Mouse (Mus musculus) MEL-GATA-1-ER (cell line): ENCODE data around the gene Crybb1.
A peak's percentile ranks its signal among the peaks of the same experiment; 100 is the strongest.

Source experiments
- DNase-seq: peaks from one replicate; pipeline ENCODE4 v3.0.0-alpha.2; 2012; ENCODE audit warnings: low read depth; ENCODE audit errors: extremely low read depth

The Crybb1 gene

DNA sequence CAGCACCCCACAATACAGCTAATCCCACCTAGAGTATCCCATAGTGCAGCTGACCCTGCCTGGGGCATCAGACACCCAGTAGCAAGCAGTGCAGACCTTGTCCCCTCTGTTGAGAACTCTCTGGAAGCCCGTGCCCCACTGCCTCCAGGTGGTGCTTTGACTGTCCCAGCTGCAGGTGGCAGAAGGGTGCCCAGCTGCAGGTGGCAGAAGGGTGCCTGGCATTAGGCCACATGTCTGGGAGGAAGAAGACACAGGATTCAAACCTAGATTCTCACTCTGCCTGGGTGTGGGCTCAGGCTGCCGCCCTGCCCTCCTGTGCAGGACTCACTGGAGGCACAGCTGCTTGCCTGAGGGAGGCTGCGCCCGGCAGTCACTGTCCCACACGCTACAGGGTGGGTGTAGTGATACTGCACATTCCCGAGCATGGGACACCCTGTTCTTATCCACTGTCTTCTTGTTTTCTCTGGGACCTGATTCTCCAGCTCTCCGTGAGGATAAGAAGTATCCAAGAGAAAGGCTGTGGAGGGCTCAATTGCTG lies 30.0 kb downstream of the Crybb1 start:
- no peak for DNase-seq

DNA sequence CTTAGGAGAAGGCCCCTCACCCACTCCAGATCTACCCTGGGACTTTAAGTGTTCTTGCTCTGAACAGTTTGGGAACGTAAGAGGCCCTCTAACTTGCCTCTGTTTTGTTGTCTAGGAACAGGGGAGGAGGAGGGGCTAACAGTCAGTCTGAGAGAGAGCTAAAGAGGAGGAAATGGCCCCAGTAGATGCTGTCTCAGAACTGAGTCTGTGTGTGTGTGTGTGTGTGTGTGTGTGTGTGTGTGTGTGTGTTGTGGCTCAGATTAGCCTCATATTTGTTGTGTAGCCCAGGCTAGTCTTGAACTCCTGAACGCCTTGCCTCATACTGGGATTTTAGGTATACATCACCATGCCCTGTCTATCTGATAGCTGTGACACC lies 31.0 kb downstream of the Crybb1 start:
- peak; percentile 49 for DNase-seq

DNA sequence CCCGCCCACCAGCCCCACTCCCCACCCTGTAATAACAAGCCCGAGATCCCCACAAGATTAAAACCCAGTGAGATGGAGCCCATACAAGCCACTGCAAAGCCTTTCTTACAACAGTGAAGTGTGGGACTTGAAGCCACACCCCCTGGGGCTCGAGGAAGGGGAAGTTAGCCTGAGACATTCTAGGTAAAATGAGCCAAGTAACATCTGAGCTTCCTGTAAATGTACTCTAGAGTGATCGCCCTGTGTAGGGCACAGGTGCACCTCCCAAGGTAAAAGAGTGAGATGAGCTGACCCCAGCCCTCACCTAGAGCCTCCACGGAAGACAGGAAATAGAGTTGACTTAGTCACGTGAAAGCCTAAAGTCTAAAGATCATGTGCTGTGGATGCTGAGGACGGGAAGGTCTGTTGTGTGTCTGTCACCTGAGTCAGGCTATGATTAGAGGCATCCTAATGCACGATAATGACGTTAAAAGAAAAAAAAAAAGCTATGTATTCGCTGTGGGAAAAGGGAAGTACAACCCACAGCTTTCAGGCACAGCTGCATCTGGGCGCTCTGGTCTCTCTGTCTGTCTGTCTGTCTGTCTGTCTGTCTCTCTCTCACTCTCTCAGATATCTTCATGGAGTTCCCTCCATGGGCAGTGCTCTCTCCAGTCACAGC lies 31.5 kb downstream of the Crybb1 start:
- DNase-seq = peak; percentile 89

DNA sequence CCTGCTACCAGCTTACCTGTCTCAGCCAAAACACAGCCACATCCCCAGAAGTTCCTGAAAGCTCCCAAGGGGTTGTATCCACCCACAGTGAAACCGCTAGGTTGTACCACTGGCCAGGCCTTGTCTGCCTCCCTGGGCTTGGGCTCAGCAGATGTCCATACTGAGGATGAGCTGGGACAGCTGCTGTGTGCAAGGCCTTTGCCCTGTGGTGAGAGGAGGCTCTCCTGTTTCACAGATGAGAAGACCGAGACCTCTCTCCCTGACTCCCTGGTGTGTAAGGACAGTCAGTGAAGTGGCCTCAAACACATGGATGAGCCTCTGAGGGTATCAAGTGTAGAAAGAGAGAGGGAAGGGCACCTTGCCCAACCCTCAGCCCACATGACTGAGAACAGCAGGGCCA lies 32.0 kb downstream of the Crybb1 start:
- no peak for DNase-seq

DNA sequence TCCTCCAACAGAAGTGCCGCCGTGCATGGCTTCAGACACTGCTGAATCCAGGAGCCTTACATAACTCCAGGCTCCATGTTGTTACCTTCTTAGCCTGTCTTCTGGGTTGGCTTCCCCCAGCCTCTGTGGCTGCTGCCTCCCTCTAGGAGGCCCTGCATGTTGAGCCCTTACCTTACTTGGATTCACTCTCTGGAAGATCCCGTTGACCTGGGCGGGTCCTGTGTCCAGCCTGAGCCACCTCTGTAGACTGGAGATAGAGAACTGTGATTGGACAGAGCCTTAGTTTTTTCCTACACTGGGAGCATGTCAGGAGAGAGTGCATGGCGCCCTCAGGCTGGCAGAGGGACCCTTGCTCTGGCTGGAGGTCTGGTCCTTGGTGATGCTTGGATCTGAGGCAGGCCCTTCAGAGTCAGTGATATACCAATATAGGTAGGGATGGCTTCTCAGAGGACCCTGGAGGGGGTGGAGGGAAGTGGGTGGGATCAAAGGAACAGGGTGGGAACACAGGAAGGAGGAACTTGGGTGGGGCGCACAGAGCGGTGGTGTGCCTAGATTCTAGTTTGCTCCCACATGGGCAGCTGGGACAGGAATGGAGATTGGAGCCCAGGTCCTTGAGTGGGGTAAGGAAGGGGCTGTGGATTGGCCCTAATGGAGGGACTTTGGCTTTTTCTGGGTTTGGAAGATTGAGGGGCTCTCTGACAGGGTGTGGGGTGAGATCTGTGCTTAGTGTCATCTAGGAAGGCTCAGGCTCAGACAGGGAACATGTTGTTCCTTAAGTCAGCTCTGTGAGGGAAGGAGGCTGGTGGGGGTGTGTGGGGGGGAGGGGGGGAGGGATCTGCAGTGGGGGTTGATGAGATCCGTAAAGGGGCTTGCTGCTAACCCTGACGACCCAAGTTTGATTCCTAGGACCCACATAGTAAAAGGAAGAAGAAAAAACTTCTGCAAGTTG lies 32.9 kb downstream of the Crybb1 start:
- no peak for DNase-seq

DNA sequence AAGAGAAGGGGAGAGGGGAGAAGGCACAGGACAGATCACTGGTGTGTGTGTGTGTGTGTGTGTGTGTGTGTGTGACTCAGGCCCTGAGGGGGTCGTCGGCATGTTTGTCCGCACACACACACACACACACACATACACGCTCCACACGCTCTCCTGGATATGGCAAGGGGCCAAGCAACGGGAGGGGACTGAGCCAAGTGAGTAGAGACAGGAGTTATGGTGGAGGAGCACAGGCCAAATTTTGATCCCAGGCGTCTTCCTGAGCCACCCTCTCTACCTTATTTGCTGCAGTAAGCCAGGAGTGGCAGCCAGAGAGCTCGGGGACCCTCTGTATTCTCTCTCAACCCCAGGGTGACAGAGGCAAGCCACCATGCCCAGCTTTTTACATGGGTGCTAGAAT lies 33.6 kb downstream of the Crybb1 start:
- no peak for DNase-seq

DNA sequence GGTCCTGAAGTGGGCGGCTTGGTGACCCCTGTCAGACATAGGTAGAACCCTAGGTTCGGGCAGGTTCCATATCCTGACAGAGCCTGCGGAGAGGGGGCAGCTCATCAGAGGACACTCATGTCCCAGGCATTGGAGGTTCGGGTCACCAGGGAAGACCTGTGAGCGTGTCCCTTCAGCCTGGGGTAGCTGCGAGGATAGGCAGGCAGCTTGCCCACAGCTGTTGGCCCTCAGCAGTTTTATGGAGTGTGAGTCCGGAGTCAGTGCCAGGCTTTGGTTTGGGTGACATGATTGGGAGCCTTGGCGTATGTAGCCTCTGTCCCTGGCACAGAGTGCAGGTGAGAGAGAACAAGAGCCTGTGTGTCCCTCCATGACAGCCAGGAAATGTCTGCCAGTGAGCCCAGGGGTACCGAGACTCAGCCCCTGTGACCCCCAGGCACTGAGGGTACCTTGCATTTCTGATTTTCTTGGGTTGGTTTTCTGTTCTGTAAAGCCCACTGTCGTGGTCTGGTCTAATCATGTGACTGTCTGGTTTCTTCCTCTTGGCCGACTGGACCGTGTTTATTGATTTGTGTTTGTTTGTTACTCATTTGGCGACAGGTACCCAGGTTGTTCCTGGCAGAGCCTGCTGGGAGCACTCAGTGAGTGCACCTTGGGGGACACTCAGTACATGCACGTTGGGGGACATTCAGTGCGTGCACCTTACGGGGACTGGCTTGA lies 34.4 kb downstream of the Crybb1 start:
- DNase-seq = no peak

DNA sequence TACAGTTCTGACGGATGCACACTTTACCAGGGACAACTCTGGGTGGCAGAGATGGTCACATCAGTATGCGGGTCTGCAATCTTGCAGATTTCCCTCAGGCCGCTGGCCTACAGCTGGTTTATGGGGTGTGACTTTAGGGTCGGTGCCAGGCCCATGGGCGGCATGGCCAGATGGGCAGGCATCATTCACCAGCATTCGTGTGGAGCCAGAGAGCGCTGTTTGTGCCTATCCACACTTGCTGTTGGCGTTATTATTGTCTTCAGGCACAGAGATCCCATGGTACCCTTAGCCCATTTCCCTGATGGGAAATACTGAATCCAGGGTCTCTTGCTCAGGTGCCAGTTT lies 34.9 kb downstream of the Crybb1 start:
- no peak for DNase-seq

DNA sequence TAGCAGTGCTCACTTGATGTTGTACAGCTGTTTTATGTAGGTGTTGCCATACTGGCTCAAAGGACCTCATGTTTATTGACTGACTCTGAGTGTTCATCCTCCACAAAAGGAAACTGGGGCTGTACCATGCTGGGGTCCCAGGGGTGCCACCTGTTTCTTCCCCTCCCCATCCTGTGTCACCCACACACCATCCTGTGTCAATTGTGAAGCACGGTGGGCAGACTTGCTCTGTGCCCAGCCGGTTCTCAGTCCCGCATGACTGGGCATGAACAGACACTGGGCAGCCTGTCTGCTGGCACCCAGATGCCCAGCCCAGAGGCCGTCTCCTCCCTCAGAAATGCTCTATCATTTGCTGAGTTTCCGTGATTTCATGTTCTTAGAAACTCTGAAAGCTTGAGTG lies 36.3 kb downstream of the Crybb1 start:
- no peak for DNase-seq

DNA sequence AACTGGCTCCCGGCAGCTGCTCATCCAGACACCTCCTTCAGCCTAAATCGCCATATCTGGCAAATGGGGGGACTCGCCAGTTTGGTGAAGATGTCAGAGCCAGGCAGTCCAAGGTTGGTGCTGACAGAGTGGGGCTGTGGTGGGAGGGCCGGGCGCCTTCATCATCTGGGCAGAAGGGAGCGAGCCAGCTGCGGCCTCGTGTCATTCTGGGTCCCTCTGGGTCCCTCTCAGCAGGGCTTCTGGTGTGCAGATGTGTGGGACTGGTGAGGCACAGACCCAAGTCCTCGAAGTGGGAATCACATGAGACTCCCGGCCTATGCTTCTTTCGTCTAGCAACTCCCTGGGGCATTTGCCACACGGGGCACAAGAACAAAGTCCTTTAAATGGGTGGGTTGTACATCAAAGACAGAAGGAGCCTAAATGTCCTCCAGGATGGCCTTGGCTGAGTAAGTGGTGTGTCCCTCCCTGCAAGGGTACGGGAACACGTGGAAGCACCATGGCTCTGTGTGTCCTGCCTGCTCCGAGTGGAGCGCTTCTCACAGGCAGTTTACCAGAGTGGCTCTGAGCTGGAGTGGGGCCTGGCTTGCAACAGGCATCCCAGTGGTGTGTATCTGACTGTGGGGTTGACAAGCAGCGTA lies 36.8 kb downstream of the Crybb1 start:
- DNase-seq = no peak

DNA sequence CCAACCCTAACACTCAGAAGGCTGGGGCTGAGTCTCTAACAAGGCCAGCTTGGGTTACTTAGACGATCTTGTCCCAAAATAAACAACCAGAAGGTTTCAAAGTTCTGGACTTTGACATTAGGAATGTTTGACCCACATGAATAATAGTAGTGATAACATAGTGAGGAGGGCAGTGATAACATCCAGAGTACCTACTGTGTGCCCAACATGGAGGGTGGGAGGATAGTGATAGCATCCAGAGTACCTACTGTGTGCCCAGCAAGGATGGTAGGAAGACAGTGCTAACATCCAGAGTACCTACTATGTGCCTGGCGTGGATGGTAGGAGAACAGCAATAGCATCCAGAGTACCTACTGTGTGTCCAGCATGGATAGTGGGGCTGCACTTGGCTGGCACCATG lies 38.2 kb downstream of the Crybb1 start:
- DNase-seq = no peak

DNA sequence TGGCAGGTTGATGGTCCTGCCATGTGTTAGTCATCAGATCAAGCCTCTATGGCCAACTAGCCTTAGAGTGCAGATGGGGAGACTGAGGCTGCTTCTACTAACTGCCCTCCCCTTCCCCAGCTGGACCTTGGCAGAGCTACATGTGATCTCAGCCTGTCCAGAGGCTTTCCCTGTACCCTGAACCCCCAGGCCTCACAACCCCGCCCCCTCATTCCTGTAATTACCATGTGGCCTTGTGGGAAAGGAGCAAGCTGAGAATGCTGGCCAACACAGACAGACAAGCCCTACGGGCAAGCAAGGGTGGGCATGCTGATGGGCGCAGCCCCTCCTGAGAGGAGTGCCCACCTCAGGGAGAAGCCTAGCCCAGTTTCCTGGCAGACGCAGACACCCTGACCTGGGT lies 39.1 kb downstream of the Crybb1 start:
- no peak for DNase-seq

DNA sequence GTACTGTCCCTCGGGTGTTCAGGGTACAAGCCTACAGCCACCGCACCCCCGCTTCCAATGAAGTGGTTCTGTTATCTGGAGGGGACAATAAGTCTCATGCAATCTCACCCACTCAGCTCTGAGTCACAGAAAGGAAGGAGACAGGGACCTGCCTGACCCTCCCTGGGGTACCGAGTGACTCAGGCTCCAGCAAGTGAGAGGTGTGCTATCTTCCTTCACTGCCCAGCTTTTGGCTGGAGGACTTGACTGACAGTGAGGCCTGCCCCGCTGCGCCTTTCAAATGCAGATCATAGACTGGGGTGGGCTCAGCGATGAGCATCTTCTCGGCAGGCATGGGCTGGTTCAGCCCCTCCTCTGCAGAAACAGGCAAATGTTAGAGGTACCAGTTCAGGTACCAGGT lies 39.5 kb downstream of the Crybb1 start:
- no peak for DNase-seq

DNA sequence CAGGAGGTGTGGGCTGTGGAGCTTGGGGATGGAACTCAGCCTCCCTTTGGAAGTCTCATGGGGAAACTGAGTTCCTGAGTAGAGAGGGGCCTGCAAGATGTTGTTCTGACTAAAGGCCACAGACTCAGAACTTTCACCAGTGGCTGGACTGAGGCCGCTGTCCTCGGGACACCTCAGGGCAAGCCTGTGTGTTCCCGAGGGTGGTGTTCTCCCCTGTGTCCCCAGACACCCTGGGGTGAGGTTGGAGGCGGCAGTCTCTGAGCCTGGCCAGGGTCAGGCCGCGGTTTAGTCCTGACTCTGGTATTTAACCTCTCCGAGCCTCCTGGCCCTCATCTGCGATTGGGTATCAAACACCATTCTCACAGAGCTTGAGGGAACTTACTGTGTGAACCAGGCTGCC lies 39.9 kb downstream of the Crybb1 start:
- no peak for DNase-seq

DNA sequence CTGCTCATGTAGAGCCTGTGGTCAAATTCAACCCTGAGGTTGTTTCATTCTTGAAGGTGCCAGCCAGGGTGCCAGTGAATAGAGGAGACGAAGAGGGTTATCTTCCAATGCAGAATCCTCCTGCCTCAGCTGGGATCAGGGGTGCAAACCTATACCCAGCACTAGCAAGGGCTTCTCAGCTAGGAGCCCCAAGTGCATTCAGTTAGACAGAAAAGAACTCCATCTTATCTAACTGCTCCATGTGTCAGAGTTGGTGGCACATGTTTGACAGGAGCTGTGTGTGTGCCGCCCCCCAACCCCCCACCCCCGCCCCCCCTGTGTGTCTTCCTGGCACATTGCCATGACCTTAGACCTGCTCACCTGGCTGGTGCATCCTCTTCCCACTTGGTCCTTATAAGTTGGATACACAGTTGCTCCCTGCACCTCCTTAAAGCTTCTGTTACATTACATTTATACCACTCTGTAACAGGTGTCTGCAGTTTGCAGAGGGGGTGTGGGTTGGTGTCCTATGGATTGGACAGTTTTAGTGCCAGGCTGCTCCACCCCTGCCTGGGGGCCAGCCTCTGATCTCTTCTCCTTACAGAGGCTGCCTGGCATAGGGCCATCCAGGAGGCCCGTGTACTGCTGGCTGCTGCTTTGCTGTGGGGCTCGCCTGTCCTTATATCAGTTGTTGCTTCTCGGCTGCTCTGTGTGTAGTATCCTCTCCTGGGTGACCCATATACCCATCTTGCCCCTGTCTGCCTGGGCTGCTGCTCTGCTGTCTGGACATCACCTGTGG lies 41.0 kb downstream of the Crybb1 start:
- peak; percentile 29 for DNase-seq

DNA sequence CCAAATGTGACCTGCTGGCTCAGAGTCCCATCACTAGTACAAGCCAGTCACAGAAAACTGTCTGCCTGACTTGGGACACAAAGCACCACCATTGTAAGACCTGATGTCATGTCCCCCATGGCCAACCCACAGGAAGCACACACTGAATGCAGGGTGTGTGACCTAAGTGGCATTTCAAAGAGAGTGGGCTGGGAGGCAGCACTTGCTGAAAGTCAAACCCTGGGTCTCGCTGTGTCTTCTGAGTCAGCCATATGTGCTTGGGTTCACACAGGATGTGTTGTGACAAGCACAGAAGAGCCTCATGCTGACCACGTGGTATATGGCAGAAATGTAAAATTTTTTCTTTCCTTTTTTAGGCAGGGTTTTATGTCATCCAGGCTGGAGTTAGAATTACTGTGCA lies 41.6 kb downstream of the Crybb1 start:
- DNase-seq = no peak

DNA sequence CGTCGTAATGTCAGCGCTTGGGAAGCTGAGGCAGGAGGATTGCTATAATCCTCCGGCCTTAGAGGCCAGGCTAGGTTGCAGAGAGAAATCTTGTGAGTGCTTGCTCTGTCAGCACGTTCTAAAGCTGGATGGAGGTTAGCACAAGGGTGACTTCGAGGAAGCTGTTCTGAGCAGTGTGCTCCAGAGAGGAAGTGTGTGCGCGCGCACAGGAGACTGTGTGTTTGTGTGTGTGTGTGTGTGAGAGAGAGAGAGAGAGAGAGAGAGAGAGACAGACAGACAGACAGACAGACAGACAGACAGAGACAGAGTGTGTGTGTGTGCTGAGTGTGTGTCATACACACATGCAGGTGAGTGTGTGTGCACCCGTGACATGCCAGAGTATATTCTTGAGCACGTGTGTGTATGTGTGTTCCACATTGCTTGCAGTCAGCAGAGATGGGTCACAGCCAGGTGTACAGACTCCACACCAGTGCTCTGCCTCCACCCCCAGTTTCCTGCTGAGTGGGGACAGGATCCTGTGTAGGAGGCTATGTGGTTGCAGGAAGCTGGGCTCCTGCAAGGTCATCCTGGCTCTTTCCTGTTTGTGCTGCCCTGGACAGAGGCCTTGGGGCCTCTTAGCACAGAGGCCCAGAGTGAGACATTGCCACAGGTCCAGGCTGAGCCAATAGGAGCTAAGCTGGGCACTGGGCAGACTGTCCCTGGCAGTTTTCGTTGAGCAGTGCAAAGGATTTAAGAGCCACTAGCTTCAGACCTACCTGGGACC lies 42.8 kb downstream of the Crybb1 start:
- no peak for DNase-seq

DNA sequence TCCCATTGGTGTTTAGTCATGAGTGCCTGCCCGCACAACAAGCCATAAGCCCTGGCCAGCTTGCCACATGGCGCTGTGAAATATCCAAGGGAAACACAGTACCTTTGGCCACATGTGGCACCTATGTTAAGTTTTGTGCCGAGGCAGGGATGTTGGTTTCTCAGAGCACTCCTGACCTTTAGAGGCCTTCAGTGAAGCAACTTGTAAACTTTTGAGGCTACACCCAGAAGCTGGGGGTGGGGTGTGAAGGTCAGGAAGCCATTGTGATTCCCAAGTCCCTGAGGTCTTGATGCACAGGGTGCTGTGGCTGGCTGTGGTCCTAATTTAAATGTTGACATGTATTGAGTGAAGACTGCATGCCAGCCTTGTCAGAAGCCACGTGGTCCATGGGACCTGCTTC lies 43.8 kb downstream of the Crybb1 start:
- no peak for DNase-seq

DNA sequence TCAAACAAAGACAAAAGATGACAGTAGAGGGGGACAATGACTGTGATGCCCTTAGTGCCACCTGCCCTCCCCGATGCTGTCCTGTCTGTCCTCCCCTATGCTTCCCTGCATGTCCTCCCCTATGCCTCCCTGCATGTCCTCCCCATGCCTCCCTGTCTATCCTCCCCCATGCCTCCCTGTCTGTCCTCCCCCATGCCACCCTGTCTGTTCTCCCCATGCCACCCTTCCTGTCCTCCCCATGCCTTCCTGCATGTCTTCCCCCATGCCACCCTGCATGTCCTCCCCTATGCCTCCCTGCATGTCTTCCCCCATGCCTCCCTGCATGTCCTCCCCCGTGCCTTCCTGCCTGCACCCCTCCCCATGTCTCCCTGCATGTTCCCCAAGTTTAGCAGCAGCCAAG lies 44.5 kb downstream of the Crybb1 start:
- no peak for DNase-seq

DNA sequence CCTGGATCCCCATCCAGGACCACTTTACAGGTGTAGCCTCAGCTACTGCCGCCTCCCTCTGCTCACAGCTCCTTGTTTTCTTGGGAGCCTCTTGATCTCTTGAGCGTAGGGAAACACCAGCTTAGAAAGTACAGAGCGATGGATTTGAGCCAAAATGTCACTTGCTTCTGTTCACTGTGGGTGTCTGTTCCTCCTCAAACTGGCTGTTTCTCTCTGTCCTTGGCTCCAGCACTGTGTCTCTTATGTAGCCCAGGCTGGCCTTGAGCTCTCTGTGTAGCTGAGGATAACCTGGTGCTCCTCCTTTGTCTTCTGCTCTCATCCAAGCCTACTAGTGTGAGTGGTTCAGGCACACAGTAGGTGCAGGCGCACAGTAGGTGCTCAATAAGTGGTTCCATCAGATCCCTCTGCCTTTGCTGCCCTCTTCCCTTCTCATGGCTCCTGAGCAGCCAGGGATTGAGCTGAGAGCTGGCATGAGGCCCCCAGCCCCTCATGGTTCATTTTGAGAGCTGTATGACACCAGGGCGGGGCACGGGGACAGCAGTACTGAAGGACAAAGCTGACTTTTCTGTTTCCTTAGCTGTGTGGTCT lies 45.2 kb downstream of the Crybb1 start:
- no peak for DNase-seq
